Mouse (Mus musculus): ENCODE results near the gene Gm10521. TPM values are rescaled to one million over a fixed set of nuclear protein-coding genes. Genes with fewer than 3 reads are reported as not detected.

Gene Gm10521
- 0.03 and 0.05 TPM in 2 replicates for polyA plus RNA-seq (2012; rRNA removed)

GRCm38 (mm10) chr1:171895364-171895763, at the start of gene Gm10521:
TSS of gene Gm10521 (plus strand) at chr1:171895664.

GRCm38 (mm10) chr1:171917305-171918039, 22.0 kb downstream of the Gm10521 start, which contains the start of gene Slamf6:
TSS of gene Slamf6 (plus strand) at chr1:171917515.

Other genes starting within 250 kb of the Gm10521 start
- 0.01 TPM in 1 of 2 replicates, not detected in the other for gene Slamf7, start 242.6 kb upstream of the Gm10521 start, polyA plus RNA-seq (2012; rRNA removed)
- gene Cd48, start 213.7 kb upstream of the Gm10521 start, polyA plus RNA-seq (2012; rRNA removed) = 0.56 and 0.84 TPM in 2 replicates
- gene Slamf1, start 128.5 kb upstream of the Gm10521 start, polyA plus RNA-seq (2012; rRNA removed) = 0.10 and 0.20 TPM in 2 replicates
- 0.70 and 0.84 TPM in 2 replicates for gene Cd84, start 56.0 kb upstream of the Gm10521 start, polyA plus RNA-seq (2012; rRNA removed)
- gene Slamf6, start 21.9 kb downstream of the Gm10521 start, polyA plus RNA-seq (2012; rRNA removed) = 0.01 TPM in 1 of 2 replicates, not detected in the other
- 38.5 and 45.1 TPM in 2 replicates for gene Vangl2, start 132.8 kb downstream of the Gm10521 start, polyA plus RNA-seq (2012; rRNA removed)
- gene Nhlh1, start 161.9 kb downstream of the Gm10521 start, polyA plus RNA-seq (2012; rRNA removed) = 1.7 and 3.4 TPM in 2 replicates
- gene Copa, start 186.9 kb downstream of the Gm10521 start, polyA plus RNA-seq (2012; rRNA removed) = 96.4 and 100 TPM in 2 replicates
- gene Ncstn, start 187.1 kb downstream of the Gm10521 start, polyA plus RNA-seq (2012; rRNA removed) = 100 and 107 TPM in 2 replicates
- gene Pex19, start 231.1 kb downstream of the Gm10521 start, polyA plus RNA-seq (2012; rRNA removed) = 92.1 and 95.3 TPM in 2 replicates